Mouse (Mus musculus) thymus, postnatal 36 days (tissue): ENCODE data around the gene Usp2.
A peak's percentile ranks its signal among the peaks of the same experiment; 100 is the strongest.

Experiments used
- DNase-seq, 2 experiments: peaks; one replicate each; pipeline ENCODE4 v3.0.0; 2022; ENCODE audit warnings: mixed read lengths in 2 of 2

The Usp2 gene

DNA sequence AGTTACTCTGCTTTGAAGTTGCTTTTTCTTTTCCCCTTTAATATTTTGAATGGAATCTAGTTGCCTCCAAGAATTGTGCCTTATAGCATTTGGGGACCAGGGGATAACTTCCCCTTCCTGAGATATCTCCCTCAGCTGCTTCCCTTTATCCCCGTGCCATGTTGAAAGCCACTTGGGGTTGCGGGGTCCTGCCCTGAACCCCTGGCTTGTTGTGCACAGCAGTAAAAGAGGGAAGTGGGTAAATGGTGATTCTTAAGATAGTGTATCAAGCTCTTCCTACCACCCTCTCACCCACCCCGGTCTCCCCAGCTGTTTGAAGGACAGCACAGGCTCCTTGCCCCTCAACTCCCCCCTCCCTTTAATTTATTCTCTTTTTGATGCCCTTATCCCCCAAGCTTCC is 27.9 kb downstream of the Usp2 start:
- DNase-seq = no peak

DNA sequence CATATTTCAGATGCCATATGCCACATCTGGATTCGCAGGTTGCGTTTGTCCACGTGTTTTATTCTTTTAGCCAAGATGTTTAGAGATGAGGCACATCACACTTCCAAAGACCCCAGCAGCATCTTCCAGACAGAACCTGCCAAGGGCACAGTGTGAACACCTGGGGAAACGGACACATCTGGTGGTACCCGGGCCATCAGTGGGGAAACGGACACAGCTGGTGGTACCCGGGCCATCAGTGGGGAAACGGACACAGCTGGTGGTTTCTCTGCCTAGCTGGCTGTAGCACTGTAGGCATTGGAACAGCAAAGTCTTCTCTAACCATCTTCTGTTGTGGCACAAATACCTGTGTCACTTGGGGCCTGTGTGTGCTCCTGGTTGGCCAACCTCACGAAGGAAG is 29.0 kb downstream of the Usp2 start:
- DNase-seq = no peak

DNA sequence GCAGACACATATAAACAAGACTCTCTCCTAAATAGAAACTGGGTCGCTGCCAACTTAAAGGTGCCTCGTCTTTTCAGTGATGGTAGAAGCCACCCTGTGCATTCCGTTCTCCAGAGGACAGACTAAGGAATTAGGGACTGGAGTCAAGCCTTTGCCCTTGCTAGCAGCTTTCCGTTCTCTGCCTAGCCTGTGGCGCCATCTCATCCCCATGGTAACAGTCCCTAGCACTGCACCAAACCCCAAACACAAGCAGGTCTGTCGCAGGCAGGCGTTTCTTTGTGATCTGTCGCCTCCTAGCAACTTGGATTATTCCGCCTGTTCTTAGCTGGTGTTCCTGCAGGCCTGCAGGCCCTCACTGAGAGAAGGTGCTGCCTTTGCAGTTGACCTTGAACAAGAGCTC is 29.7 kb downstream of the Usp2 start:
- DNase-seq = no peak

DNA sequence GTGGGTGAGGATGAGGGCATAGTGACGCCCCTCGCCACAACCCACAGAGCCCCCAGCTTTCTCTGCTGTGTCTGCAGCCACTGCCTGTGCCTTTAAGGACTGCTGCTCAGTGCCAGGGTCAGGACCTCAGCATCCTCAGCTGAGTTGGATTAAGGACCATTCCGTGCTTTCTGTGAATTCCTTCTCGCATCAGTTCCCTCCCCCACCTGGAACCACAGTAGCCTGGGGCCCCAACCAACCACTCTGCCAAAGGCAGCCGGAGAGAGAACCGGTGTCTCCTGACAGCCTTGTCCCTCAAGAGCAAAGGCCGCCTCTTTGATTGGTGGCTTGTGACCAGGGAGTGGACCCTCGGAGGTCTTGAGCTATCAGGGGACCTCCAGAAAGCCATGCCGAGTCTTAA is 34.7 kb downstream of the Usp2 start, which contains the start of gene Mfrp:
TSS of gene Mfrp (plus strand) at position 240 of the 400 bp plus-strand sequence.
- DNase-seq = peak in 1 of 2 experiments; percentile 6

DNA sequence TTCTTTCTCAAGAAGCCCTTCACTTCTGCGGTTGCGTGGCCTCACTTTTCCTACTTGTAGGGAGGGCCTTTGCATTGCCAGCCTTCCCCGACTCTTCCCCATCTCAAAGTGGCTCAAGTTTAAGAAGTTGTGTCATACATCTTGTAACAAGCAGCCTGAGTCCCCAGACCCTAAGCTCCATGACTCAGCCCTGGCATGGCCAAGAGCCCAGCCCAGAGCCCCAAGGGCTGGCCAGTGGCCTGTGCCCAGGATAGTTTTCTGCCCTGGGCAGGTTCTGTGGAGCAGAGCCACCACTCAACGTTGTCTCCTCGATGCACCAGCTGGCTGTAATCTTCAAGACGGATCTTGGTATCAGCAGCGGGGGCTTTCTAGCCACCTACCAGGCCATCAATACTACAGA is 38.1 kb downstream of the Usp2 start:
- peak in 1 of 2 experiments; percentile 5 for DNase-seq

DNA sequence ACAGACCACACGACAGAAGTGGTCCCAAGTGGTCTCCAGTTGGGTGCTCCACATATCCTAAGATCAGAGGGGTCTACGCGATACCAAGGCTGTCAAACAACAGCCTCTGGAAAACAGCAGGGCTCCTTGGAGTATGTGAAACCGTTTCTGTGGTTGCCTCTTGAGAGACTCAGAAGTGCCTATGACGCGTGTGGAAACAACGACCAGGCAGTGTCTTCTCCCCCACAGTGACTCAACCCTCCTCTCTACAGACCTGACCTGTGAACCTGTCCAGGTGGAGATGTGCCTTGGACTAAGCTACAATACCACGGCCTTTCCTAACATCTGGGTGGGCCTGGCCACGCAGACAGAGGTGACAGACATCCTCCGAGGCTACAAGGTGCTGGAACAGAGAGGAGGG is 39.0 kb downstream of the Usp2 start:
- DNase-seq = no peak

DNA sequence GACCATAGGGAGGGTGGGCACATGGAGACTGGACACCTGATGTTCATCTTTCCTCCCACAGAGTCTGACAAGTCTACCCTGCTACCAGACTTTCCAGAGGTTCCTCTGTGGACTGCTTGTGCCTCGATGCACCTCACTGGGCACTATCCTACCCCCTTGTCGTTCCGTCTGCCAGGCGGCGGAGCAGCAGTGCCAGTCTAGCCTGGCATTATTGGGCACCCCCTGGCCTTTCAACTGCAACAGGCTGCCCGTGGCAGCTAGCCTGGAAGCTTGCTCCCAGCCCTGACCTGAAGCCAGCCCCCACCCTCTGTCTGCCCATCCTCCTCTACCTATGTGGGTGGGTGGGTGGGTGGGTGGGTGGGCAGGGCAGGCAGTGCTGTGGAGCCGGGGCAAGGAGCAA is 39.4 kb downstream of the Usp2 start:
- DNase-seq = peak in 1 of 2 experiments; percentile 6

DNA sequence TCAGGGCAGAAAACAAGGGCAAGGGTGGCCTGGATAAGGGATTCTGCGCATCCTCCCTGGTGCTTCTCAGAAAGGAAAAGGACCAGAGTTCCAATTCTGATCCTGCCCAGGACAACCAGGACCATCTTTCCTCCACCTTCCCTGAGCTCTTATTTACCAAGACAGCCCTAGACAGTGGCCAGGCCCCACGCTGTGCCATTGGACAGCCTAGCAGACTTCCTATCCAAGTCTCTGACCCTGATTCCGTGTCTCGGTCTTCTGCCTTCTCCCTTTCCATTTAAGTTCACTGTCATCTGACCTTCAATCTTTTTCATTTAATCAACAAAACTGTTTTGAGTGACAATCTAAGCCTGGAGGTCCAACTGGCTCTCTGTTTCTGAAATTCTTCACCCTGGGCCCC is 39.8 kb downstream of the Usp2 start:
- DNase-seq = no peak

DNA sequence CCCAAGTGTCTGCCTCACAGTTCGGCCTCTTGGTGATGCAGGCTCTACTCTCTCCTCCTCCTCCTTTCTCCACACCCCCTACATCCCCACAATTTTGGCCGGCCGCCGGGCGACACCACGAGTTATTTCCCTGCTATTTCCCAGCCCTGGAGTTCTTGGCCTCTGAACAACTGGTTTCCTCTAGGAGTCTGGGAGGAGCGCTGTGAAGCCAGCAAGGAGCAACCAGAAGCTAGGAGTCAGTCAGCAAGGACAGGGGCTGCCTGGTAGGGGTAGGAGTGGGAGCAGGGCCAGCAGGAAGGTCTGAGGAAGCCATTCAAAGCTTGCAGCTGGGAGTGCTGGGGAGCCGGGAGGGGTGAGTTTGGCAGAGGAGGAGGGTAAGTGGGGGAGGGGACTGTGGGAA is 40.3 kb downstream of the Usp2 start, which contains the start of gene C1qtnf5:
TSS of gene C1qtnf5 (plus strand) at position 136 of the 400 bp plus-strand sequence.
- peak in 1 of 2 experiments; percentile 14 for DNase-seq

DNA sequence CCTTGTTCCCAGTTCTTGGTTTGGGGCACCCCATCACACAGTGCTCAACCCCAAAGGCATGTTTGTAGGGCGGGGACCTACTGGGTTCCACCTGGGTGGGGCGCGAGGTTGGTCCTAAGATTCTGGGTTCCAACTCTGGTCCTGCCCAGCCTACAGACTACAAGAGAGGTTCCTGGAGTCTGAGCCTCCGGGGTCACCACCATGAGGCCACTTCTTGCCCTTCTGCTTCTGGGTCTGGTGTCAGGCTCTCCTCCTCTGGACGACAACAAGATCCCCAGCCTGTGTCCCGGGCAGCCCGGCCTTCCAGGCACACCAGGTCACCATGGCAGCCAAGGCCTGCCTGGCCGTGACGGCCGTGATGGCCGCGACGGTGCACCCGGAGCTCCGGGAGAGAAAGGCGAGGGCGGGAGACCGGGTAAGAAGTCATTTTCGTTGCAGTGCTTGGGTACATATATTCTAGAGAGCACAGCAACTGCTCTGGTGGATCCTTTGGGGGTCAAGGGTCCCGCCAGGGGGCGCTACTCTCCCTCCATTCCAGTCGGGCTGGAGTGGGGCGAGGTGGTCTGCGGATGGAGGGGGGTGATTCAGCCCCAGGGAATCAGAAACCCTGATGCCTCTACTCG is 40.8 kb downstream of the Usp2 start:
- DNase-seq = peak in 1 of 2 experiments; percentile 43

DNA sequence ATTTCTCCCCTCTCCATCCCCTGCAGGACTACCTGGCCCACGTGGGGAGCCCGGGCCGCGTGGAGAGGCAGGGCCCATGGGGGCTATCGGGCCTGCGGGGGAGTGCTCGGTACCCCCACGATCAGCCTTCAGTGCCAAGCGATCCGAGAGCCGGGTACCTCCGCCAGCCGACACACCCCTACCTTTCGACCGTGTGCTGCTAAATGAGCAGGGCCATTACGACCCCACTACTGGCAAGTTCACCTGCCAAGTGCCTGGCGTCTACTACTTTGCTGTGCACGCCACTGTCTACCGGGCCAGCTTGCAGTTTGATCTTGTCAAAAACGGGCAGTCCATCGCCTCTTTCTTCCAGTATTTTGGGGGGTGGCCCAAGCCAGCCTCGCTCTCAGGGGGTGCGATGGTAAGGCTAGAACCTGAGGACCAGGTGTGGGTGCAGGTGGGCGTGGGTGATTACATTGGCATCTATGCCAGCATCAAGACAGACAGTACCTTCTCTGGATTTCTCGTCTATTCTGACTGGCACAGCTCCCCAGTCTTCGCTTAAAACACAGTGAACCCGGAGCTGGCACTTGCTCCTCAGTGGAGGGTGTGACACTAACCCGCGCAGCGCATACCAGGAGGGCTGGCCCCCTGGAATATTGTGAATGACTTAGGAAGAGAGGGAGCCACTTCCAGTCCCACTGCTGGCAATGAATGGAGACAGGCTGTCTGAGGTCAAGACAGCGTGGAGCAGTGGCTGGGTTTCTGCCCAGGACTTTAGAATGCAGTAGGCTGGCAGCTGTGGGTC is 41.6 kb downstream of the Usp2 start:
- peak in 1 of 2 experiments; percentile 12 for DNase-seq

DNA sequence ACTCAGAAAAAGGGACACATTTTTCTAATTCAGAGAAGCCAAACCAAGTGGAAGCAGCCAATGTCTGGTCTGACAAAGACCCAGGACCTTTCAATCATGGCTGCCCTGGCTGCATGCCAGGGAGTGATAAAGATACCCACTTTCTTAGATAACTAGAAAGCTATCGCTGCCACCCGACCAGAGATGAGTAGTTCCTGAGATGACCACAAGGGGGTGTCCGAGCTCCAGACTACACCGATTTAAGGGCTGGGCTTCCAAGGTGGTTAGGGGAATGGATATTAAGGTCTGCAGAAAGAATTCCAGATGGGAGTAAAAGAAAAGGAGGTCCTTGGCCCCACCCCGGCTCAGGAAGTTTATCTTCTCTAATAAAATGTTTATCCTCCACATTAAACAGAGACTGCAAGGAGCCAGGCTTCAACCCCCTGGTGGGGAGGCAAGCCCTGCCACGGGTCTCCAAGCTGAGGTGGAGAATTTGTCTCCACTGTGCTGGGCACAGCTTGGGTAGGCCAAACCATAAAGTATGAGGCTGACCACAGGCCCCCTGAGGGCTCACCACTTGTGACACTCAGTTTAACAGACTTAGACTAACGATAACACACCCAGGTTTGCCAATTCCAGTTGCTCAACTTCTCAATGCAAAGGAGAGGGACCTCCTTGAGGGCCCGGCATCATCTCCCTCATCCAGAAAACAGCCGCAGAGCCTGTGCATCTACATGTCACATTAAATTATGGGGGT is 42.7 kb downstream of the Usp2 start:
- DNase-seq = peak; percentile 68 to 75

DNA sequence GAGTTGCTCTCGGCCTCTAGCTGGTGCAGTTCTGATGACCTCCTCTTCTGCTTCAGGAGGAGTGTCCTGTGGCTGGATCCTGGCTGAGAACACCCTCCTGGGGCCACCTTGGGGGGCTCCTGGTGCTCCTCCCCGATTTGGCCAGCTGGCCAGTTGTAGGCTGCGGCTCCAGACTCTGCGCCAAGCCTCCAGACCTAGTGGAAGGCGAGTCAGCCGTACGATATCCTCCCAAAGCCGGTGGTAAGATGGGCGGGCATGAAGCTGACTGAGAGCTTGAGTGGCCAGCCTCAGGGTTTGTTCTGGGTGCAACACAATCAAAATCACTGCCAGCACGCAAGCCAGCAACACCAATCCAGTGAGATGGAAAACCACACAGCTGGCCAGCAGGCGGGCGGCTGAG is 45.1 kb downstream of the Usp2 start:
- peak in 1 of 2 experiments; percentile 9 for DNase-seq

DNA sequence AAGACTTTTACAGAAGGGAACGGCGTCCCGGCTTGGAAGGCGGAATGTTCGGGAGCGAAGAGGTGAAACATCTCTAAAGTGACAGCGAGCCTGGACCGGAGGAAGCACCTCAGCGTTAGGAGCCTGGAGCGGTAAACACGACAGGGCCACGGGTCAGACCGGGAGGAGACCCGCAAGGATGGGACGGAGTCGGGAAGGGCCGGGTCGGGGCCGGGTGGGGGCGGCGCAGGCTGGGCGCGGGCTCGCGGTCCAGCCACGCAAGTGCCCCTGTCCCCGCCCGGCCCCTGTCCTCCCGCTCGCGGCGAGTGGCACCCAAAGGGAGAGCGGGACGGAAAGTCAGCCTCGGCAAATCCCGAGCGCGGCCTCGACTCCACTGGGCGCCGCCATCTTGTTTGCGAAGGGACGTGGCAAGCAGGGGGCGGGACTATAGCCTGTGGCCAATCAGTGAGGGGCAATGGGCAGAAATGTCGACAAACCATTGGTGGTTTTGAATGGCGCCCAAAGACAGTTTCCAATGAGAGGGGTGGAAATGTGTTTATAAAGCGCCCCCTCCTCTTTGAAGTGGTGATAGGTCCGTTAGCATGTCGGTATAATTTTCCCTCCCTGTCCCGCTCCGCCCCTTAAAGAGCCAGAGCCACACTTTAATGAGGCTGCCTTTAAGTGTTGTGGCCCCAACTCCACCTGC is 46.4 kb downstream of the Usp2 start, which contains the start of the genes Gm49380 and Rnf26:
TSS of gene Gm49380 (minus strand) at position 396 of the 685 bp plus-strand sequence.
TSS of gene Rnf26 (minus strand) at position 413 of the 685 bp plus-strand sequence.
- DNase-seq = peak; percentile 93 to 95

DNA sequence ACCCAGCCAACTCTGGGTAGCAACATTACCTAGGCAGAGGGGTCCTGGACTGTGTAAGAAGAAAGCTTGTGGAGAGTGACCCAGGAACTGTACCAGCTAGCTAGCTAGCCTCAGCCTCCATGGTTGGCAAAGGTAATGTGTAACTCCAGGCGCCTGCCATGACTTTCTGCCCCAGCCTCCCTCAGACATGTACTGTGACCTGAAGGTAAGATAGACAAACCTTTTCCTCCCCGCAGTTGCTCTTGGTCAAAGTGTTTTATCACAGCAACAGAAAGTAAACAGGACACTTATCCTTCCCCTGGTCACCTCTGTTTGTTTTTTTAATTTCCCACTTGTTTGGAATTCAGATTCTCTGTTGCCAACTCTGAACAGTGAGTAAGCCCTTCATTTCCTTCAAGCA is 47.6 kb downstream of the Usp2 start:
- DNase-seq = no peak

DNA sequence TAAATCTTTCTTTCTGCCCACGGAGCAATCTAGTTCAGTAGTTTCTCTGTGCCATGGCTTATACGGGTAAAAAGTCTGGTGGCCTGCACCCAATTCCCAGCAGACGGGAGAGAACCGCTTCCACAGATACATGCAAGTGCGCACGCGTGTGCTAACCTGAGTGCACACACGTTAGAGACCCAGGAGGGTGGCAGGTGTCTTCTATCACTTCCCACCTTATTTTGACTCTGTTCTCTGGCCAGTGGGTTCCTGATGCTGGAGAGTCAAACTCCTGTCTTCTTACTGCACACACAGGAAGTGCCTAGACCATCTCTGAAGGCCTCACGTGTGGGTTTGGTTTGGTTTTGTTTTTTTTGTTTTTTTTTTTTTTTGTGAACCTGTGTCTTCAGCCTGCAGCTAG is 48.8 kb downstream of the Usp2 start:
- DNase-seq = peak in 1 of 2 experiments; percentile 9

DNA sequence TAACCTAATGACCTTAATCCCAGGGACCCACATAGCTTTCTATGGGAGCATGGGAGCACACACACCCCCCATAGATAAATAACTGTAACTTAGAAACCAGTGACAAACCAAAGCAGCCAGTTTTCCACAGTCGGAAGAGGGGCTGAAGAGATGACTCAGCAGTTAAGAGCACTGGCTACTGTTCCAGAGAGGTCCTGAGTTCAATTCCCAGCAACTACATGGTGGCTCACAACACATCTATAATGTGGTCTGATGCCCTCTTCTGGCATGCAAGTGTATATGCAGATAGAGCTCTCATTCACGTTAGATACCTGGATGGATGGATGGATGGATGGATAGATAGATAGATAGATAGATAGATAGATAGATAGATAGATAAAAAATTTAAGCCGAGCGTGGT is 49.4 kb downstream of the Usp2 start:
- DNase-seq = peak in 1 of 2 experiments; percentile 4

DNA sequence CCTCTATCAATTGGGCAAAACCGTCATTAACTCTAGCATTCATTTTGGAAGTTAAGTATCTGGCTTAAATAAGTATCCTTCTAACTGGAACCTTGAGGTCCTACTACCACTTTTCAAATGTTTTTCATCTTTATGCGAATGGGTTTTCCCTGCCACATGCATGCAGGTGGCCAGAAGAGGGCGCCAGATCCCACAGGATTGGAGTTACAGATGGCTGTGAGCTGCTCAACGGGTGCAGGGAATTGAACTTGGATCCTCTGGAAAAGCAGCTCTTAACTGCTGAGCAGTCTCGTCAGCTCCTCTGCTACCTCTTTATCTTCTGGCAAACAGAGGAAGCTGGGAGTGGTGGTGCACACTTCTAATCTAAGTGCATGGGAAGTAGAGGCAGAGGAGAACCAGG is 52.2 kb downstream of the Usp2 start:
- peak; percentile 64 to 67 for DNase-seq

DNA sequence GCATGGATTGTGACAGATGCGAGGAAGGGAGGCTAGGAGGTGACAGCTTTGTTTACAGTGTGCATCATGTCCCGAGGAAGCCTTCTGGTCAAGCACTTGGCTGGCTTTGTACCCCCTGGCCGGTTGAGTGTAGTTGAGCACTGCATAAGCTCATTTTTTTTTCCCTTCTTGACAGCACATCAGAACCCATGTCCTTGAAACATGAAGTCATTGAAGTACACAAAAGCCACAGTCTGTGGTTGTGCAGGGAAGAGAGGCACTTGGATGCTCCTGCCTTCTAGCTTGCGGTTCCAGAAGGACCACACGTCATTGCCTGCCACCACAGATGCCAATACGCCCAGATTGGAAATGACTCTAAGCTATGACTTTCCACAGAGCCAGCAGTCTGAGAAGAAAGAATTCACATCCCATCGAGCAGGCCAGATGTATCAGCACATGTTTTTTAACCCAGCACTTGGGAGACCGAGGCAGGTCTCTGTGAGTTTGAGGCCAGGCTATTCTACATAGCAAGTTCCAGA is 53.2 kb downstream of the Usp2 start:
- DNase-seq = no peak

DNA sequence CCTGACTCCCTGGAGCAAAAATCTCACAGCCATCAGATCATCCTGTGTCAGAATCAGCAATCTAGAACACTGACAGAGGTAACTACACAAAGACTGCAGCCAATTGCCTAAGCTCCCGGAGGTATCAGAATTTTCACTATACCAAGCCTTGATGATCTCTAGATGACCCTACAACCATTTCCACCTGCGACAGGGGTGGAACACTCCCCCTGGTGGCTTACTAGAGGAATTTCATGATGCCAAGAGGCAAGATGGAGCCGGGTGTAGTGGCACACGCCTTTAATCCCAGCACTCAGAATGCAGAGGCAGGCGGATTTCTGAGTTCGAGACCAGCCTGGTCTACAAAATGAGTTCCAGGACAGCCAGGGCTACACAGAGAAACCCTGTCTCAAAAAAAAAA is 57.5 kb downstream of the Usp2 start:
- peak in 1 of 2 experiments; percentile 24 for DNase-seq

DNA sequence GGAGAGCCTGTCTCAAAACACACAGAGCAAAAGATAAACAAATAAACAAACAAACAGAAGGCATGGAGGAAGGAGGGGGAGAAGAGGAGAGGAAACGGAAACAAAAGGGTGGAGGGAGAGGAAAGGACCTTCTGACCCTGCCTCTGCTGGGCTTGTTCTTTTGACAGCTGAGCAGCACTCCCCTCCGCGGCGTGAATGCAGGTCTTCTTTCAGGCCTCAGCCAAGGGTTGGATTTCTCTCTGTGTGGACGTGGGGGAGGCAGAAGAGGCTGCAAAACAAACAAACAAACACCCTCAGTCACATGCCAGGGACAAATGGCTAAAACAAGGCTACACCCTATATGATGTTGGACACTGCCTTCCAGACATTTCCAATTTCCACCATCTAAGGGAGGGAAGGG is 58.2 kb downstream of the Usp2 start:
- peak in 1 of 2 experiments; percentile 3 for DNase-seq
